Mouse (Mus musculus): ENCODE measurements around the gene Pla2g3. TPM values are rescaled to one million over a fixed set of nuclear protein-coding genes. Genes with fewer than 3 reads are reported as not detected.

Pla2g3 gene
- total RNA-seq, 1 experiment: not detected

- DNase-seq (ENCODE audit: low read depth, low spot score): no peak
These were observed 22.2 kb downstream of the Pla2g3 start for GRCm38 (mm10) chr11:3510321-3510720.

GRCm38 (mm10) chr11:3513291-3513690 is 25.2 kb downstream of the Pla2g3 start:
- H3K36me3 ChIP-seq (ENCODE audit: control insufficient read depth, insufficient read depth, low read length, poor library complexity, severe bottlenecking): no peaks in the 10 kb centered on the region
- H3K4me3 ChIP-seq (ENCODE audit: insufficient read depth in 1 of 2, low read depth in 1 of 2, low read length in 2 of 2, poor library complexity in 1 of 2, severe bottlenecking in 1 of 2): no peak overlapping the region
- H3K27ac ChIP-seq (ENCODE audit: insufficient read depth, low read depth, low read length, poor library complexity, severe bottlenecking): no peak overlapping the region
- TF ChIP-seq CHD2 (IDR thresholded peaks at IDR 0.05; ENCODE audit: low read depth, low read length) (no peak), ZC3H11A (IDR thresholded peaks at IDR 0.05; ENCODE audit: borderline replicate concordance, low read depth, low read length) (no peak), MAFK (IDR thresholded peaks at IDR 0.05; ENCODE audit: insufficient read depth, low read depth, low read length) (no peak), HCFC1 (IDR thresholded peaks at IDR 0.05; ENCODE audit: borderline replicate concordance, insufficient read depth, low read length) (no peak), ZNF384 (IDR thresholded peaks at IDR 0.05; ENCODE audit: low read depth, low read length) (no peak)
- DNase-seq (ENCODE audit: low read depth, low spot score): no peak
- in situ Hi-C loops (cut with MboI; ENCODE audit: low sequenced_read_pairs in 2 of 2, unreplicated experiment in 2 of 2): no loop called here
- no peak overlapping the region for H3K9ac ChIP-seq (ENCODE audit: insufficient read depth, low read depth, low read length, poor library complexity, severe bottlenecking)
- H3K9me3 ChIP-seq (ENCODE audit: control insufficient read depth, insufficient read depth, low read depth, low read length): no peaks in the 10 kb centered on the region
- peaks cover 3 to 16% of the 10 kb centered on the region in 2 experiments for H3K4me1 ChIP-seq (ENCODE audit: control insufficient read depth in 2 of 2, insufficient read depth in 2 of 2, low read length in 2 of 2, poor library complexity in 1 of 2)

More at GRCm38 (mm10) chr11:3510321-3510720, 22.2 kb downstream of the Pla2g3 start:
- no peaks in the 10 kb centered on the region for H3K36me3 ChIP-seq (ENCODE audit: control insufficient read depth, insufficient read depth, low read length, poor library complexity, severe bottlenecking)
- H3K27ac ChIP-seq (ENCODE audit: insufficient read depth, low read depth, low read length, poor library complexity, severe bottlenecking): no peak overlapping the region
- H3K9me3 ChIP-seq (ENCODE audit: control insufficient read depth, insufficient read depth, low read depth, low read length): no peaks in the 10 kb centered on the region
- H3K9ac ChIP-seq (ENCODE audit: insufficient read depth, low read depth, low read length, poor library complexity, severe bottlenecking): no peak overlapping the region
- TF ChIP-seq ZC3H11A (IDR thresholded peaks at IDR 0.05; ENCODE audit: borderline replicate concordance, low read depth, low read length): no peak
- no peak for TF ChIP-seq CHD2 (IDR thresholded peaks at IDR 0.05; ENCODE audit: low read depth, low read length)
- TF ChIP-seq HCFC1 (IDR thresholded peaks at IDR 0.05; ENCODE audit: borderline replicate concordance, insufficient read depth, low read length): no peak
- TF ChIP-seq ZNF384 (IDR thresholded peaks at IDR 0.05; ENCODE audit: low read depth, low read length): no peak
- no peak for TF ChIP-seq MAFK (IDR thresholded peaks at IDR 0.05; ENCODE audit: insufficient read depth, low read depth, low read length)
- in situ Hi-C loops (cut with MboI; ENCODE audit: low sequenced_read_pairs in 2 of 2, unreplicated experiment in 2 of 2): no loop called here
- no peaks in the 10 kb centered on the region for H3K4me1 ChIP-seq (ENCODE audit: control insufficient read depth in 2 of 2, insufficient read depth in 2 of 2, low read length in 2 of 2, poor library complexity in 1 of 2)
- H3K4me3 ChIP-seq (ENCODE audit: insufficient read depth in 1 of 2, low read depth in 1 of 2, low read length in 2 of 2, poor library complexity in 1 of 2, severe bottlenecking in 1 of 2): no peak overlapping the region

GRCm38 (mm10) chr11:3514529-3515054 is 26.5 kb downstream of the Pla2g3 start, which contains the start of gene Selenom:
Gene Selenom (plus strand): TSS chr11:3514684.
- Histone ChIP-seq H3K36me3 (ENCODE audit: control insufficient read depth, insufficient read depth, low read length, poor library complexity, severe bottlenecking) (no peaks in the 10 kb centered on the region), H3K9ac (ENCODE audit: insufficient read depth, low read depth, low read length, poor library complexity, severe bottlenecking) (peak within 1 kb of the TSS; percentile 73; the same call in 1 of the 2 replicates), H3K4me1 (ENCODE audit: control insufficient read depth in 2 of 2, insufficient read depth in 2 of 2, low read length in 2 of 2, poor library complexity in 1 of 2) (peaks cover 3 to 16% of the 10 kb centered on the region in 2 experiments), H3K27ac (ENCODE audit: insufficient read depth, low read depth, low read length, poor library complexity, severe bottlenecking) (no peak within 1 kb of the TSS), H3K9me3 (ENCODE audit: control insufficient read depth, insufficient read depth, low read depth, low read length) (no peaks in the 10 kb centered on the region), H3K4me3 (ENCODE audit: insufficient read depth in 1 of 2, low read depth in 1 of 2, low read length in 2 of 2, poor library complexity in 1 of 2, severe bottlenecking in 1 of 2) (peak within 1 kb of the TSS; percentile 74 to 76)
- TF ChIP-seq ZNF384 (IDR thresholded peaks at IDR 0.05; ENCODE audit: low read depth, low read length): 0 out of 2 replicates have a peak, but pooled peaks have one; percentile 18
- TF ChIP-seq ZC3H11A (IDR thresholded peaks at IDR 0.05; ENCODE audit: borderline replicate concordance, low read depth, low read length): peak; percentile 86
- no peak for TF ChIP-seq MAFK (IDR thresholded peaks at IDR 0.05; ENCODE audit: insufficient read depth, low read depth, low read length)
- peak; percentile 57; the same call in 1 of the 2 replicates for TF ChIP-seq HCFC1 (IDR thresholded peaks at IDR 0.05; ENCODE audit: borderline replicate concordance, insufficient read depth, low read length)
- TF ChIP-seq CHD2 (IDR thresholded peaks at IDR 0.05; ENCODE audit: low read depth, low read length): no peak
- DNase-seq (ENCODE audit: low read depth, low spot score): peak; percentile 84
- in situ Hi-C loops (cut with MboI; ENCODE audit: low sequenced_read_pairs in 2 of 2, unreplicated experiment in 2 of 2): no loop called here

GRCm38 (mm10) chr11:3515216-3515615 is 27.1 kb downstream of the Pla2g3 start:
- DNase-seq (ENCODE audit: low read depth, low spot score): no peak
- Histone ChIP-seq H3K4me1 (ENCODE audit: control insufficient read depth in 2 of 2, insufficient read depth in 2 of 2, low read length in 2 of 2, poor library complexity in 1 of 2) (peaks cover 3 to 16% of the 10 kb centered on the region in 2 experiments), H3K27ac (ENCODE audit: insufficient read depth, low read depth, low read length, poor library complexity, severe bottlenecking) (no peak overlapping the region), H3K9me3 (ENCODE audit: control insufficient read depth, insufficient read depth, low read depth, low read length) (no peaks in the 10 kb centered on the region), H3K36me3 (ENCODE audit: control insufficient read depth, insufficient read depth, low read length, poor library complexity, severe bottlenecking) (0 out of 2 replicates have a peak, but pooled peaks cover 3% of the 10 kb centered on the region), H3K4me3 (ENCODE audit: insufficient read depth in 1 of 2, low read depth in 1 of 2, low read length in 2 of 2, poor library complexity in 1 of 2, severe bottlenecking in 1 of 2) (peak overlapping the region; percentile 74 to 76), H3K9ac (ENCODE audit: insufficient read depth, low read depth, low read length, poor library complexity, severe bottlenecking) (peak overlapping the region; percentile 73; the same call in 1 of the 2 replicates)
- TF ChIP-seq CHD2 (IDR thresholded peaks at IDR 0.05; ENCODE audit: low read depth, low read length): no peak
- no peak for TF ChIP-seq ZC3H11A (IDR thresholded peaks at IDR 0.05; ENCODE audit: borderline replicate concordance, low read depth, low read length)
- no peak for TF ChIP-seq HCFC1 (IDR thresholded peaks at IDR 0.05; ENCODE audit: borderline replicate concordance, insufficient read depth, low read length)
- no peak for TF ChIP-seq ZNF384 (IDR thresholded peaks at IDR 0.05; ENCODE audit: low read depth, low read length)
- TF ChIP-seq MAFK (IDR thresholded peaks at IDR 0.05; ENCODE audit: insufficient read depth, low read depth, low read length): no peak
- in situ Hi-C loops (cut with MboI; ENCODE audit: low sequenced_read_pairs in 2 of 2, unreplicated experiment in 2 of 2): no loop called here

Data from ES-E14 (cell line).